Mouse (Mus musculus) skeletal muscle tissue, adult 2 months (tissue): Measurements from ENCODE around the gene Lrrc74b.
"Not testable (repeated sequence)": the region's sequence is repeated elsewhere in the genome, so short reads cannot be mapped to it uniquely, and the experiment has no call there.

Experiments used
- DNase-seq: peaks from one replicate; pipeline ENCODE4 v3.0.0-alpha.2; 2012; ENCODE audit warnings: low read depth, low spot score

The Lrrc74b gene

DNA sequence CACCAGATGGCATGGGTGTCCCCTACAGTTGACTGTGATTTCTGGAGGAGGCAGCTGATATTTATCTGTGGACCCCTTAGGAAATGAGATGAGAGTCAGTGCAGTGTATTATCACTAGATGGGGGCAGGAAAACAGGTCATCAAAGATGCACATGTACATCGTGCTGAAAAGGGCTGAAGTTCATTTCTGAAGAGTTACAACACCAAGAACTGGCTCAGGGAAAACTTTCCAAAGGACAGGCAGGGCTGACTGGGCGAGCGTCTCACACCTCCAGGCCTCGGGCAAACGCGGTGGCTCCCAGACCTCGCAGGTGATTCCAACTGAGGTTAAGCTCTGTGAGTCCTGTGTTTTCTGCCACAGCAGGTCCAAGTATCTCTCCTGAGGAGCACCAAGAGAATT, 8.2 kb downstream of the Lrrc74b start:
- no peak for DNase-seq

DNA sequence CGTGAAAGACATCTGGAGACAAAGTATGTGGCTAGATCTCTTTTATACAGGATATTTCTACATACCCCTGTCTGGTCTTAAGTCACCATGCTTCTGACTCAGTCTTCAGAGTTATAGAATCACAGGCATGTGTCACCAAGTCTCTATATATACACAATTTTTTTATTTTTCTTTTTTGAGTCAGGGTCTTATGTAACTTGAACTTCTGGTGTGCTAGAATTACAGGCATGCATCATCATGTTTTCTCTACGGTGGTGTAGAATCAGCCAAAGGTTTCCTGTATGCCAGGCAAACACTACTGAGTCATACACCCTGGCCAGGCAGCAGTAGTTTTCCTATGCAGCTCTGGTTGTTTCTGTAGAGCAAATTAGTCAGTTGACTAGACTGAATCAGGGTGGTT, 18.4 kb downstream of the Lrrc74b start:
- no peak for DNase-seq

- DNase-seq = no peak
These were observed 24.5 kb downstream of the Lrrc74b start for GRCm38 (mm10) chr16:17536584-17536983.

GRCm38 (mm10) chr16:17532676-17533329, 28.2 kb downstream of the Lrrc74b start:
- no peak for DNase-seq

DNA sequence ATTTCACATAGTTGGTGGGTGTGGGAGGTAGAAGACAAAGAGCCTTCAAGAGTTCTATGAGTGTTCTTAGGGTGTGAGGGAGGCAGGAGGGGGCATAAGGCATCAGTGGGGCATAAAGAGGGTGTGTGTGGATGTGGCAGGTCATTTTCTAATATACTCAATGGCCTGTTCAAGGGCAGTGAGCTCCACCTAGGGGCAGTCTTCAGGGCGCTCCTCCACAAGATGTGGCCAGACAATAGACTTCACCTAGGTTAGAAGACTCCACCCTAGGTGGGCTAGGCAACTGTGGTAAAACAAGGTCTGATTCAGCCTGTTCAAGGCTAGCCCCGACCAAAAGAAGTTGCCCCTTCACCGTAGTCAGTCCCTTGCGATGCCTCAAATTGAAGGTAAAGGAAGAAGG, 28.8 kb downstream of the Lrrc74b start:
- no peak for DNase-seq

DNA sequence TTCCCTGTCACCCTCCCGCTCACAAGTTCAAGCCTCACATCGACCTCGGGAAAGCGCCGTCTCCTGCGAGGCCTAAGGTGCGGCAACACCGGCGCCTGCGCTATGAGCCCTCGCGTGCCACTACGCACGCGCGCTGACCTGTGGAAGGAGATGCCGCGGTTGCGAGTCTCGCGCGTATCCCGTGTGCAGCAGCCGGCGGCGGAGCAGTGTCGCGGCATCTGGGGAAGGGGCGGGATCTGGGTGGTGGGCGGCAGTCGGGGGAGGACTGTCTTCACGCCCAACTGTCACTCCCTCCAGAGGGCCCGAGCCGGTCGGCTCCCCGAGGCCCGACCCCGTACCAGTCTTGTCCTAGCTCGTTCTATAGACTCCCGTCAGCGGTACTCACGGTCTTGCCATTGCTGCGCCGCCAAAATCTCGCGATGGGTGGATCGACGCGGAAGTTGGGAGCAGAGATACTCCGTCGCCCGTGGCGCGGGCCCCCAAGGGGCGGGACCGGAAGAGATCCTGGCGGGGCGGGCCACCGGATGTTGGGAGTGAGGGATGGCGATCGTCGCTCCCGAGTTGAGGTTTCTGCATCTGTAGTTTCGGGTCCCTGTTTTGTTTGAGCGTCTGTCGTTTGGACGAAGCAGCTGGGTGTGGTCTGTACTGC, 30.3 kb downstream of the Lrrc74b start, which contains the start of gene Thap7:
Gene Thap7 (minus strand): TSS at position 497 of the 649 bp plus-strand sequence.
- DNase-seq = peak; percentile 97

GRCm38 (mm10) chr16:17529981-17530586, 31.0 kb downstream of the Lrrc74b start:
- no peak for DNase-seq

- DNase-seq = no peak
These were observed 32.8 kb downstream of the Lrrc74b start for GRCm38 (mm10) chr16:17528276-17528675.

DNA sequence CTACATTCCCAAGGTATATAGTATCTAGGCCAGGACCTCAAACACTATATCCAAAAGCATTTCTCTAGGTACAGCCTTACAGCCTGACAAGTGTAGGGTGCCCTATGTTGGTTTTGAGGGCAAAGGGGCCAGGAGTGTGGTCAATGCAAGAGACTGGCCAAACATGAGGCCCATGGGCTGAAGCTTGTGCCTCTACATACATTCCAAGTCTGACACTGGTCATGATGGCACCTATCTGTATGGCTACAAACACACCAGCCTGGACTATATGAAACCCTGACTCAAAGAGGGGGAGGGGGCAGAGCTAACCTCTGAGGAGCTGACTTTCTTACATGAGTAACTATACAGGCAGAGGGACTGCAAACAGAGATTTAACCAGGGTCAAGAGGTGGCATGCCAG, 33.4 kb downstream of the Lrrc74b start:
- DNase-seq = no peak

GRCm38 (mm10) chr16:17526223-17526622, 34.8 kb downstream of the Lrrc74b start:
- no peak for DNase-seq

DNA sequence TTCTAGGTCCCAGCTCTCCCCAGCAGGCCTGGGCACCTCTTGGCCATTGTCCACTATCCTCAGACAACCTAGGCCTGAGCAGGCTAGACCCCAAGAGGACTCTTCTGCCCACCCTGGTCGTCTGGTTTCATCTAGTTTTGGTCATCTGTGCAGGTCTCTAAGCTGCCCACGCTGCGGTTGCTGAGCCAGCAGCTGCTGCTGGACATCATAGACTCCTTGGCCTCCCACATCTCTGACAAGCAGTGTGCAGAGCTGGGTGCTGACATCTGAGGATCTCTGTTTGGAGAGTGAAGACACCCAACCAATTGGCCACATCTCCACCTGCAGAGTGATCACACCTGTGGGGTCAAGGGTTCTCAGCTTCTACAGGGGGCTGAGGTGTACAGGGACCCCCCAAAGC, 35.5 kb downstream of the Lrrc74b start:
- DNase-seq = no peak

GRCm38 (mm10) chr16:17524156-17524555, 36.9 kb downstream of the Lrrc74b start:
- no peak for DNase-seq

- no peak for DNase-seq
These were observed 42.1 kb downstream of the Lrrc74b start for GRCm38 (mm10) chr16:17518910-17519309.

DNA sequence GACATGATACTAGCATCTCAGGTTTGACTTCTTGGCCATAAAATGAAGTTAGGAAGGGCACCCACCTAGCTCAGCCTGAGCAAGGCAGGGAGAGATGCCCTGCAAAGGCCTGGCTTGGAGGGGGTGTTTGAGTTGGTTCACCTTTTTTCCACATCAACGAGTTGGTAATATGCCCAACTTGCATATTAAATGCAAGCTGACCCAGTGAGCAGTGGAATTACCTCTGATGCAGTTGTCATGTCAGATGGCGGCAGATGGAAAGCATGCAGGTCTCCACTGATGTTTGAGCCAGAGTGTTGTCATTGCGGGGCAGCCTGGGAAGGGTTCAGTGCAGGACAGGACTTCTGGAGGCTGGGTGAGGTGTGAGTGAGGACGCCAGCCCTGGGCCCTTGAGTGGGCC, 49.6 kb downstream of the Lrrc74b start:
- DNase-seq = no peak

DNA sequence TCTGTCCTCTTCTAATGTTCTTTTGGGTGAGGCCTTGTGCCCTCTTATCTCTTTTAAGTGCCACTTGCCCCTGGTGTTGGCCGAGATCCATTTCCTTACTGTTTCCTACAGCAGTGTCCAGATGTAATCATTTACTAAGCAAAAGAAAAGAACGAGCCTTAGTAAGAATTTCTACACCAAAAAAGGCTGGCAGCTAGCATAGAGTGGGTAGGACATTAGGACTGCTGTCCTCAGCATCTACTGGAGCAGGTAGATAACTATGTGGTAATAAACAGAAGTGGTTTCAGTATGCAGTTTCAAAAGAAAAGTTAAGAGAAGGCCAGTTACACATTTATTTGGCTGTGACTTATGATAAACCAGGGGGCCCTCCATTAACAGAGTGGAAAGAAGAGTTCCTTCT, 50.4 kb downstream of the Lrrc74b start:
- no peak for DNase-seq

- DNase-seq = no peak
These were observed 50.9 kb downstream of the Lrrc74b start for GRCm38 (mm10) chr16:17510143-17510542.

GRCm38 (mm10) chr16:17509240-17509597, 51.8 kb downstream of the Lrrc74b start:
- no peak for DNase-seq

DNA sequence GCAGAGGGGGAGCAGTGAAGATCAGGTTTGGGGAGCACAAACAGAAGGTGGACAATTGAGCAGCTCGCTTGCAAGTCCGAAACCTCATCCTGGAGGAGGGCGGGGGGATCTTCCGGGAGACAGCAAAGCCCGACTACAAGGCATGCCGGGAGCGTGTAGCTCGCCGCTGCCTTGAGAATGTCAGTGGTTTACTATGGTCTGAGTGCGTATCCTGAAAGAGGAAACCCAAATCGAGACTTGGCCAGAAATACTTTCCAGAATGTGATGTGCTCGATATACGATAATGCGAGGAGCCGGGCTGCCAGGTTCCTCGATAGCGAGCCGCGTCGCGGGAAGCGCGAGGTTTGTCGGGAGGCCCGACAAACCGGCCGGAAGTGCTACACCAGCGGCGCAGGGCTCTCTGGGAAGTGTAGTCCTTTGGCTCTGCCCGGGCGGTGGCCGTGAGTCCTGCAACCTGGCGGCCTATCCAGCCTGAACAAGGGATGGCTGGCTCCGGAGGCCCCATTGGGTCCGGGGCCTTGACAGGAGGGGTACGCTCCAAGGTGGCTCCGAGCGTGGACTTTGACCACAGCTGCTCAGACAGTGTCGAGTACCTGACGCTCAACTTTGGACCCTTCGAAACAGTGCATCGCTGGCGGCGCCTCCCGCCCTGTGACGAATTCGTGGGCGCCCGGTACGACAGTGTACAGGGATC, 52.4 kb downstream of the Lrrc74b start, which contains the start of gene Lztr1:
Gene Lztr1 (plus strand): TSS at position 143 of the 694 bp plus-strand sequence.
- peak; percentile 74 for DNase-seq

DNA sequence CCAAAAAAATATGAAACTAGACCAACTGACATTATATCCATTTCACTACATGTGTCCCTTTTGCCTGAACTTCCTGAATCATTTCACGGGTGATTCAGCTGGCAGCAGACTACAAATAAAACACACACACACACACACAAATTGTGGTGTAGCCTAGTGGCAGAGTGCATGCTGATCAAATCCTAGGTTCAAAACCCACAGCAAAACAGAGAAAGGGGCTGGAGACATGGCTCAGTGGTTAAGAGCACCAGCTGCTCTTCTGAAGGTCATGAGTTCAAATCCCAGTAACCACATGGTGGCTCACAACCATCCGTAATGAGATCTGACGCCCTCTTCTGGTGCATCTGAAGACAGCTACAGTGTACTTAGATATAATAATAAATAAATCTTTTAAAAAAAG, 53.0 kb downstream of the Lrrc74b start:
- DNase-seq = not testable (repeated sequence)

- DNase-seq = no peak
These were observed 54.0 kb downstream of the Lrrc74b start for GRCm38 (mm10) chr16:17507018-17507552.

DNA sequence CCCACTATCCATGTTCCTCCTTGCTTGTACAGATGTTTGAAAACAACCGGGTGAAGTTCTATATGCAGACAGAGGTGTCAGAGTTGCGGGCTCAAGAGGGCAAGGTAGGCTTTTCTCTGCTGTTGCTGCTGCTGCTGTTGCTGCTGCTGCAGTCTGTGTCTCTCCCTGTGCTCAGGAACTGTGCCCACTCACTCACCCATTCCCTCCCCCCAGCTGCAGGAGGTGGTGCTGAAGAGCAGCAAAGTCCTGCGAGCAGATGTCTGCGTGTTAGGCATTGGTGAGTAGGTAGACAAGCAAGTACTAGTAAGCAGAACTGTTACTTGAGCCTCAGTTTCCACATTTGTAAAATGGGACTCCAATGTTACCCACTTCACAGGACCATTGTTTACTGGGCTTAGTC, 58.4 kb downstream of the Lrrc74b start:
- DNase-seq = no peak

DNA sequence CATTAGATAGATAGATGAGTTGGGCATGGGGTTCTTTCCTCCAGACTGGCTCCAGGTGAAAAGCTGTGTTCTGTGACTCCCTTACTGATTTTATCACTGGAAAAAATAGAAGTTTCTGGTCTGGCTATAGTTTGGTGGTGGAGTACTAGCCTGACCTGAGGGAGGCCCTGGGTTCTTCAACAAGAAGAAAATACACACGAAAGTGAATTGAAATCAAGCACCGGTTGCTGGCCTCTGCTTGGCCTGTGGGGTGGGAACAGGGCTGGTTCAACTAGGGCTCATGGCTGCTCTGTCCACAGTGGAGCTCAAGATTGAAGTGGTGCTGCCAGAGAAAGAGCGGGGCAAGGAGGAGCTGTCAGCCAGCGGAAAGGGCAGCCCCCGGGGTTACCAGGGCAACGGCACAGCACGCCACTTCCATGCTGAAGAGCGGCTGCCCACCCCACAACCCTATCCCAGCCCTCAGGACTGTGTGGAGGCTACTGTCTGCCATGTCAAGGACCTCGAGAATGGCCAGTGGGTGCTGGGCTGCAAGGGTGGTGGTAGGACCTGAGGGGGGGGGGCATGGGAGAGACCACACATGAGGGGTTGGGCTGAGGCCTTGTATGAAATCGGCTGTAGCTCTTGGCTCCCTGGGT, 61.7 kb downstream of the Lrrc74b start:
- no peak for DNase-seq
